Mouse (Mus musculus) adrenal gland, postnatal 25 days (tissue): ENCODE results near the gene Polr3f. TPM values are rescaled to one million over a fixed set of nuclear protein-coding genes. Genes with fewer than 3 reads are reported as not detected.

Experiments
- DNase-seq: peaks from one replicate; pipeline ENCODE4 v3.0.0; 2021; ENCODE audit warnings: mixed read lengths
- long read RNA-seq: library from polyadenylated mRNA; stranded (forward); transcript quantifications from one replicate; pipeline ENCODE4 v2.0.0, GENCODE M21; 2021
- total RNA-seq: library from RNA; stranded (reverse); gene quantifications from 2 replicates; pipeline ENCODE4 v1.2.3, GENCODE M21; 2021

The Polr3f gene
- 19.4 and 23.8 TPM in 2 replicates for total RNA-seq
- long read RNA-seq, full-length matches to known transcripts, result 6 of 6 reads
- long read RNA-seq, partial matches to known transcripts, result 0 of 6 reads
- long read RNA-seq, other reads (novel, unspliced or antisense), result 0 of 6 reads

GRCm38 (mm10) chr2:144526981-144527820, at the start of gene Polr3f, which contains the start of gene Dzank1:
Polr3f (plus strand) TSS chr2:144527718.
Dzank1 (minus strand) TSS chr2:144527414.
- DNase-seq, result peak; percentile 95

DNA sequence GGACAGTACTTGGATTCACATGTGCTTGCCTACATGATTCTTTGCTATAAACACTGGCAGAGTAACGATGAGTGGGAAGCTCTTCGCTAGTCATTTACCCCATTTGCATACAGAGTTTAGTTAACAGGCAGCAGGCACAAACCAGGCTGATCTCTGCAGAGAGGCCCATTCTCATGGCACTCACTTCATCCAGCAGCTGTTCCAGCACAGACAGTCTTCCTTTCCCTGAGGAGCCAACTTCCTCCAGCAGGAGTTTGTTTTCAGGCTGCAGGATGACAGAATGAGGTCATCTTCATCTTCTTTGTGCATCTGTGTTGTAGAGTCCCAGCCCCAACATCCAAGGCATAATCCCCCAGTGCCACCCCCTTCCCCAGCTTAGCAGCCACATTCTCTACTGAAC, 48.1 kb upstream of the Polr3f start:
- no peak for DNase-seq

GRCm38 (mm10) chr2:144484084-144484483, 43.4 kb upstream of the Polr3f start:
- no peak for DNase-seq

DNA sequence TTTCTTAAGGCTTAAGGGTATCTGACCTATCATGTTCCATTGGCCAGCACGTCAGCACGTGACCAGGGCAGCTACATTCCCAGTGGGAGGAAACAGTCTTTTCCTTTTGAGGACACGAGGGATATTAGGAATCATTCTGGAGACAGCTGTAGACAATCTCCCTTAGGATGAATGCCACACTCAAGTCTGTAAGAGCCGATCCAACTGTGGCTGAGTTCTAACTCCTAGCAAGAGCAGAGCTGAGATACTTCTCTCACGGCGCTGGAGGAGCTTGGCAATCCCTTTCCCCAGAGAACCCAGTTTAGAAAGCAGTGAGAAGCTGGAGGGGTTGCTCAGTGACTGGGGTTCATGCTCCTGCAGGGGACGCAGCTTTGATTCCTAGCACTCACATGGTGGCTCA, 42.1 kb upstream of the Polr3f start:
- no peak for DNase-seq

GRCm38 (mm10) chr2:144487476-144487875, 40.0 kb upstream of the Polr3f start:
- no peak for DNase-seq

DNA sequence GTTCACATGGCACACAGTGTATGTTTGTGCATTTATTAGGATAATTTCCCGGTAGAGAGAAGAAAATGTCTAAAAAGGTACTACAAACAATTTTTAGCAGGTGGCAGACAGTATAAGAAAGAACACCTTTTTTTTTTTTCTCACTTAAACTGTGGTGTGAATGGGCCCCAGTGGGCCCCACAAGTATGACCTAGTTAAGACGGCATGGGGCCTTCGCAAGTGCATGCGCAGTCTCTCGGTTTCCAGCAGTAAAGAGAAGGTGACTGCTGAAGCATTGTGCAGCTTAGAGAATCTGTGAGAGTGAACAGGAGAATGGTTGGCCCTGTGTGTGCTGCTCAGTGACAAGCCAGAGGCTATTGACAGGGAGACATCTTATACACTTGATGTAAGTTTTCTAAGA, 38.2 kb upstream of the Polr3f start:
- no peak for DNase-seq

GRCm38 (mm10) chr2:144502134-144502533, 25.4 kb upstream of the Polr3f start:
- peak; percentile 43 for DNase-seq

DNA sequence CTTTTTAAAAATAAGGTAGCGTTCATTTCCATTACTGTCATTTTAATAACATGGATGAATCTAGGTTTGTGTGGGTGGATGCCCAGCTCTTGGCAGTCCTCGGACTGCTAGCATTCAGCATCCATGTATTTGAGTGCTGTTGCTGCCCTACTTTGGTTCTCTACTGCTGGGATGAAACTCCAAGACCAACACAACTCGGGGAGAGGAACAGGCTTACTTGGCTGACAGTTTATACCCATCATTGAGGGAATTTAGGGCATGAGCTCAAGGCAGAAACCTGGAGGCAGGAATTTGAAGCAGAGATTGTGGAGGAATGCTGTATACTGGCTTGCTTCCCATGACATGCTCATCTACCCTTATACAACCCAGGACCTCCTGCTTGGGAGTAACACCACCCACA, 12.9 kb upstream of the Polr3f start:
- no peak for DNase-seq

- no peak for DNase-seq
Measured at GRCm38 (mm10) chr2:144519772-144520171, 7.7 kb upstream of the Polr3f start.

GRCm38 (mm10) chr2:144525856-144526255, 1.7 kb upstream of the Polr3f start:
- no peak for DNase-seq

DNA sequence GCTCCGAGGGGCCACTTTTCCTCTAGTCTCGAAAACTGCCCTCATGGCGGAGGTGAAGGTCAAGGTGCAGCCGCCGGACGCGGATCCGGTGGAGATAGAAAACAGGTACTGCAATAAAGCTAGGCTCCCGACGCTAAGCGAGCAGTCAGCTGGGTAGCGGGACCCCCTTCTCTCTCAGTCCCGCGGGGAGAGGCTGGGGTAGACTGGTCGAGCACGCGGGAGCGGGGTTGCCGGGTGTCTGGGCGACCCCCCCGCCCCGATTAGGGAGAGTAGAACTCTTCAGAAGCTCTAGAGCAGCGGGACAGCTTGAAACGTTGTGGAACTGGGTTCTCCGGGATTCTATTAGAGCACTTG, 280 bp downstream of the Polr3f start:
- no peak for DNase-seq

GRCm38 (mm10) chr2:144537123-144537522, 9.6 kb downstream of the Polr3f start:
- no peak for DNase-seq

GRCm38 (mm10) chr2:144541246-144541645, 13.7 kb downstream of the Polr3f start:
- no peak for DNase-seq

GRCm38 (mm10) chr2:144543670-144544069, 16.2 kb downstream of the Polr3f start:
- DNase-seq, result no peak

DNA sequence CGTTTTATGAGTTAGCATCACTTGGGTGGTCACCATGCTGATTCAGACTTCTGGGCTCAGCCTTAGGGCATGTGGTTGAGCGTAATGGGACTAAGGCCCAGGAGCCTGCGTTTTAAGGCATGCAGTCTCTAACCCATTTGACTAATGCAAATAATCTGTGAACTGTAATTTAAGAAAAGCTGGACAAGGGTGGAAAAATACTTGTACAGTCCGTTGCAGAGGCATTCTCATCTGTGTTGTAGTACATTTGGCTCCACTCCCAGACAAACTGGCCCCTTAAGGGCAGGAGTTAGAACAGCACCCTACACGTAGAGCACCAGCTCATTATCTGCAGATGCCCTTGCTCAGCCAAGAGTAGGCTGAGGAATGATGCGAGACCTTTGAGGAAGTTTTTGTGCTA, 17.1 kb downstream of the Polr3f start:
- peak; percentile 6 for DNase-seq

GRCm38 (mm10) chr2:144545061-144545460, 17.5 kb downstream of the Polr3f start:
- DNase-seq, result no peak

GRCm38 (mm10) chr2:144545481-144545880, 18.0 kb downstream of the Polr3f start:
- DNase-seq, result no peak

GRCm38 (mm10) chr2:144547559-144547958, 20.0 kb downstream of the Polr3f start:
- DNase-seq, result no peak

- DNase-seq, result peak; percentile 57
Measured at GRCm38 (mm10) chr2:144550529-144550928, 23.0 kb downstream of the Polr3f start, which contains the start of gene Rbbp9. Rbbp9 (minus strand) TSS chr2:144550869.

DNA sequence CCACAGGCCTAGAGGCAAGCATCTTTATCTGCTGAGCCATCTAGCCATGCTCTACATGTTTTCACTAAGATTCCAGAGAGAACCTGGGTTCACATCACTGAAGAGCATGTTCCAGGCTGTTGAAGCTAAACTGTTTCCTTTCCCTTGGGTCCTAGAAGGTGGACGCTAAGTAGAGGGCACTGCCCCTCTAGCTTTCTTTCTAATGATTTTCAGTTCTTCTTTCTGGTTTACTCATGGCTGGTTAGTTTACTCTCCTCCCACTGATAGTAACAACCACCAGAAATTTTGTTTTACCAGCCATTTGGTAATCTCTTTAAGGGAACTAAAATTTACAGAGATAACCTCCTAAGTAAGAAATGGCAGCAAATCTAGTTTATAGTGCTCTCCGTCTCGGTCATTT, 26.4 kb downstream of the Polr3f start:
- no peak for DNase-seq

- no peak for DNase-seq
Measured at GRCm38 (mm10) chr2:144555286-144555819, 27.8 kb downstream of the Polr3f start.

GRCm38 (mm10) chr2:144555820-144556552, 28.5 kb downstream of the Polr3f start, which contains the start of gene Sec23b:
Sec23b (plus strand) TSS chr2:144556229.
- peak; percentile 95 for DNase-seq

- no peak for DNase-seq
Measured at GRCm38 (mm10) chr2:144588723-144589122, 61.2 kb downstream of the Polr3f start.
